Mouse (Mus musculus) heart, embryonic 14.5 days (tissue): ENCODE measurements around the gene Birc2. TPM values are rescaled to one million over a fixed set of nuclear protein-coding genes. Genes with fewer than 3 reads are reported as not detected.

Experiments used
- ATAC-seq: fragments of 200-750 bp; cut with Nextera tagmentation; 2 replicates; pipeline ENCODE4 v1.8.0; 2017; ENCODE audit warnings: low read depth, moderate TSS enrichment; ENCODE audit not compliant: insufficient number of reproducible peaks, insufficient read depth, low FRiP score
- H3K27ac ChIP-seq, 2 experiments: fragments of 200-500 bp in 1 of 2; fragments of 300-500 bp in 1 of 2; sonication (generic) in 1 of 2; replicated peaks in 1 of 2; 2 replicates each; pipeline ENCODE4 v1.5.1; 2012 to 2014; ENCODE audit warnings: low read depth in 2 of 2, low read length in 2 of 2, control low read depth in 1 of 2, mild to moderate bottlenecking in 1 of 2, mixed read lengths in 1 of 2; ENCODE audit not compliant: control insufficient read depth in 1 of 2, insufficient read depth in 1 of 2
- H3K27me3 ChIP-seq: fragments of 300-500 bp; sonication (generic); 2 replicates; pipeline ENCODE4 v1.6.1; 2014; ENCODE audit warnings: mild to moderate bottlenecking, low read length, control low read depth; ENCODE audit not compliant: control insufficient read depth, insufficient read depth
- H3K36me3 ChIP-seq: fragments of 300-500 bp; sonication (generic); 2 replicates; pipeline ENCODE4 v1.6.1; 2014; ENCODE audit warnings: mild to moderate bottlenecking, control low read depth, low read length, mixed read lengths; ENCODE audit not compliant: control insufficient read depth, insufficient read depth
- H3K4me1 ChIP-seq, 2 experiments: fragments of 200-500 bp in 1 of 2; fragments of 300-500 bp in 1 of 2; sonication (generic) in 1 of 2; 2 replicates each; pipeline ENCODE4 v1.6.1; 2012 to 2014; ENCODE audit warnings: low read length in 2 of 2, control low read depth in 1 of 2, mixed read lengths in 1 of 2; ENCODE audit not compliant: control insufficient read depth in 2 of 2, insufficient read depth in 2 of 2
- H3K4me2 ChIP-seq: fragments of 300-500 bp; sonication (generic); 2 replicates; pipeline ENCODE4 v1.6.1; 2014; ENCODE audit warnings: mild to moderate bottlenecking, low read length
- H3K4me3 ChIP-seq, 2 experiments: fragments of 200-500 bp in 1 of 2; fragments of 300-500 bp in 1 of 2; sonication (generic) in 1 of 2; 2 replicates each; pipeline ENCODE4 v1.5.1; 2012 to 2014; ENCODE audit warnings: low read length in 2 of 2, mild to moderate bottlenecking in 2 of 2, control low read depth in 1 of 2, low read depth in 1 of 2, moderate library complexity in 1 of 2; ENCODE audit not compliant: control insufficient read depth in 1 of 2, insufficient read depth in 1 of 2
- H3K9ac ChIP-seq: fragments of 300-500 bp; sonication (generic); 2 replicates; pipeline ENCODE4 v1.6.1; 2014; ENCODE audit warnings: mild to moderate bottlenecking, low read length
- H3K9me3 ChIP-seq: fragments of 300-500 bp; sonication (generic); 2 replicates; pipeline ENCODE4 v1.6.1; 2016; ENCODE audit warnings: low read length, control low read depth; ENCODE audit not compliant: control insufficient read depth
- WGBS: fragments of 180-500 bp; shearing (Covaris S2); extraction: QIAGEN DNeasy Blood & Tissue Kit; methylation state at CpG from one replicate; pipeline ENCODE4 v1.1.7; 2014; 5-methylcytosine and 5-hydroxymethylcytosine counted together
- polyA plus RNA-seq: library from polyadenylated mRNA; unstranded; fragments of >200 nt; fragmentation: Nextera tagmentation; extraction: Ambion mirVana; gene quantifications from 2 replicates; pipeline ENCODE4 v1.2.1, GENCODE M21; 2014

Birc2 gene
- 29.5 and 32.6 TPM in 2 replicates for polyA plus RNA-seq

- peak within 1 kb of the TSS; percentile 80 for H3K4me2 ChIP-seq
- peaks cover 0 to 21% of the 10 kb centered on the region in 2 experiments; a peak in 3 of 4 replicates for H3K4me1 ChIP-seq
- WGBS, result under 1% methylated on average over 68 of the region's 68 CpGs
- H3K36me3 ChIP-seq, result peaks cover 20% of the 10 kb centered on the region
- peak within 1 kb of the TSS; percentile 95 for H3K9ac ChIP-seq
- H3K27me3 ChIP-seq, result no peaks in the 10 kb centered on the region
- H3K27ac ChIP-seq, result peak within 1 kb of the TSS; percentile 98
- no peaks in the 10 kb centered on the region for H3K9me3 ChIP-seq
- peak within 1 kb of the TSS; percentile 74 to 75 for H3K4me3 ChIP-seq
- ATAC-seq, result peak; percentile 97
Measured at GRCm38 (mm10) chr9:7836905-7837805, at the start of gene Birc2. TSS of gene Birc2 (minus strand) at chr9:7837064.

GRCm38 (mm10) chr9:7884346-7884745, 47.5 kb upstream of the Birc2 start:
- Histone ChIP-seq H3K4me2 (no peak overlapping the region), H3K9ac (no peak overlapping the region), H3K9me3 (peaks cover 10% of the 10 kb centered on the region), H3K4me3 (no peak overlapping the region), H3K36me3 (no peaks in the 10 kb centered on the region), H3K27me3 (no peaks in the 10 kb centered on the region), H3K4me1 (no peaks in the 10 kb centered on the region), H3K27ac (no peak overlapping the region)
- WGBS, result 94% methylated on average over 3 of the region's 3 CpGs
- no peak for ATAC-seq

GRCm38 (mm10) chr9:7882304-7882865, 45.5 kb upstream of the Birc2 start:
- Histone ChIP-seq H3K36me3 (no peaks in the 10 kb centered on the region), H3K27ac (no peak overlapping the region), H3K4me1 (no peaks in the 10 kb centered on the region), H3K9me3 (peaks cover 10% of the 10 kb centered on the region), H3K4me2 (no peak overlapping the region), H3K27me3 (no peaks in the 10 kb centered on the region), H3K9ac (no peak overlapping the region), H3K4me3 (no peak overlapping the region)
- WGBS, result 97% methylated on average over 1 of the region's 1 CpGs
- no peak for ATAC-seq

DNA sequence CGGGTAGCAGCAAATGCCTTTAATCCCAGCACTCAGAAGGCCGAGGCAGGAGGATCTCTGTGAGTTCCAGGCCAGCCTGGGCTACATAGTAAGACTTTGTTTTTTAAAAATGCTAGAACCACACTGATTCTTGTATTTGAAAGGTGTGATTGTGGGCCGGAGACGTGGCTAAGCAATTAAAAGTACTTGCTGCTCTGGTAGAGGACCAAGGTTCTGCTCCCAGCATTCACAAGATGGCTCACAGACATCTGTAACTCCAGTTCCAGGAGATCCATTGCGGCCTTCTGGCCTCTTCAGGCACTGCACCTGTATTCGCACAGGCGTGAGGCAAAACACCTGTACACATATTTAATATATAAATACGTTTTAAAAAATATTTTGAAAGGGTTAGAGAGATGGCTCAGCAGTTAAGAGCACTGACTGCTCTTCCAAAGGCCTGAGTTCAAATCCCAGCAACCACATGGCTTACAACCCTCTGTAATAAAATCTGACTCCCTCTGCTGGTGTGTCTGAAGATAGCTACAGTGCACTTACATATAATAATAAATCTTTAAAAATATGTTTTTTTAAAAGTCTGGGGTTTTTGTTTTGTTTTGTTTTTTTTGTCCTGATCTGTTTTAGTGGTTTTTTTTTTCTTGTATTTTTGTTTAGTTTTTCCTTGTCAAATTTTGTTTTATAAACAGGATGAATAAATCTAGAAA, 36.8 kb upstream of the Birc2 start:
- no peaks in the 10 kb centered on the region for H3K4me1 ChIP-seq
- H3K9me3 ChIP-seq, result no peaks in the 10 kb centered on the region
- no peak overlapping the region for H3K27ac ChIP-seq
- no peaks in the 10 kb centered on the region for H3K27me3 ChIP-seq
- no peak for ATAC-seq
- peak overlapping the region in 1 of 2 experiments; percentile 57; a peak in 2 of 4 replicates for H3K4me3 ChIP-seq
- 92% methylated on average over 8 of the region's 8 CpGs for WGBS
- no peaks in the 10 kb centered on the region for H3K36me3 ChIP-seq
- peak overlapping the region; percentile 80 for H3K4me2 ChIP-seq
- no peak overlapping the region; the same call in 1 of the 2 replicates for H3K9ac ChIP-seq

GRCm38 (mm10) chr9:7872775-7873439, 36.0 kb upstream of the Birc2 start, which contains the start of gene Birc3:
TSS of gene Birc3 (minus strand) at chr9:7873186.
- ATAC-seq, result peak; percentile 78
- 4% methylated on average over 26 of the region's 26 CpGs for WGBS
- Histone ChIP-seq H3K27me3 (no peaks in the 10 kb centered on the region), H3K9ac (peak within 1 kb of the TSS; percentile 75), H3K4me1 (no peaks in the 10 kb centered on the region), H3K9me3 (no peaks in the 10 kb centered on the region), H3K4me2 (peak within 1 kb of the TSS; percentile 80), H3K4me3 (peak within 1 kb of the TSS; percentile 57), H3K27ac (peak within 1 kb of the TSS; percentile 15 to 46; a peak in 3 of 4 replicates), H3K36me3 (no peaks in the 10 kb centered on the region)

- ATAC-seq, result 0 out of 2 replicates have a peak, but pooled peaks have one; percentile 2
- Histone ChIP-seq H3K4me3 (peak overlapping the region; percentile 57), H3K9me3 (no peaks in the 10 kb centered on the region), H3K27ac (peak overlapping the region; percentile 15 to 46; a peak in 2 of 4 replicates), H3K9ac (peak overlapping the region; percentile 75), H3K4me2 (peak overlapping the region; percentile 80), H3K27me3 (no peaks in the 10 kb centered on the region), H3K36me3 (no peaks in the 10 kb centered on the region), H3K4me1 (no peaks in the 10 kb centered on the region)
- WGBS, result 15% methylated on average over 23 of the region's 23 CpGs
Measured at GRCm38 (mm10) chr9:7872044-7872774, 35.3 kb upstream of the Birc2 start.
